Mouse (Mus musculus) olfactory bulb, adult 2 months (tissue): ENCODE measurements around the gene Med27.

ENCODE experiments used
- CTCF ChIP-seq: fragments of 200-500 bp; IDR thresholded peaks from 2 replicates; pipeline ENCODE4 v1.5.1; 2012; ENCODE audit warnings: low read depth, mild to moderate bottlenecking, low read length, moderate library complexity; ENCODE audit not compliant: insufficient read depth
- POLR2A ChIP-seq: fragments of 200-500 bp; IDR thresholded peaks from 2 replicates; pipeline ENCODE4 v1.6.1; 2012; ENCODE audit warnings: mild to moderate bottlenecking, low read depth, low read length, moderate library complexity; ENCODE audit not compliant: insufficient read depth

DNA sequence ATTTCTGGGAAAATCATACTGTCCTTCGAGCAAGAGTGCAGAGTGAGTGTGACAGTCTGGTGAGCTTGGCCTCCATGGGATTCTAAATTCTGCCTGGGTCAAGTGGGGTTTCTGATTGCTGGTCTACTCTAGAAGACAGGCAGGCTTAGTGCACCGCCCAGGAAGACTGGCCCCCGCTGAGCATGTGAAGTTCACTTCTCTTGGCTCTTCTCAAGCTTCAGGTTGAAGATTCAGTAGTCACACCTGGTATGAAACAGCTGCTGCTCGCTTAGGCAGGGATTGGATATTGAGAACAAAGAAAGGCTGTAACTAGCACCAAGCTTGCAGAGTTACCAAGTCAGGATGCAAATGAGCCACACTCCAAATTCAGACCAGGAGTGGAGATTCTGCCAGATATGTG lies 154.8 kb downstream of the Med27 start:
- TF ChIP-seq CTCF, result no peak
- no peak for TF ChIP-seq POLR2A
